Mouse (Mus musculus) gastrocnemius, postnatal 4 days (tissue): ENCODE measurements around the gene Carmil1. TPM values are rescaled to one million over a fixed set of nuclear protein-coding genes. Genes with fewer than 3 reads are reported as not detected.
A peak's percentile ranks its signal among the peaks of the same experiment; 100 is the strongest.

Experiments
- DNase-seq, 2 experiments: peaks; one replicate each; pipeline ENCODE4 v3.0.0; 2021 to 2022; ENCODE audit warnings: low spot score in 2 of 2, mixed read lengths in 2 of 2
- total RNA-seq, 2 experiments: library from RNA; stranded (reverse); gene quantifications; 2 replicates each; pipeline ENCODE4 v1.2.3; 2021

The Carmil1 gene
- total RNA-seq, 2 experiments from 2014 or later: 5.4 to 6.6 TPM

DNA sequence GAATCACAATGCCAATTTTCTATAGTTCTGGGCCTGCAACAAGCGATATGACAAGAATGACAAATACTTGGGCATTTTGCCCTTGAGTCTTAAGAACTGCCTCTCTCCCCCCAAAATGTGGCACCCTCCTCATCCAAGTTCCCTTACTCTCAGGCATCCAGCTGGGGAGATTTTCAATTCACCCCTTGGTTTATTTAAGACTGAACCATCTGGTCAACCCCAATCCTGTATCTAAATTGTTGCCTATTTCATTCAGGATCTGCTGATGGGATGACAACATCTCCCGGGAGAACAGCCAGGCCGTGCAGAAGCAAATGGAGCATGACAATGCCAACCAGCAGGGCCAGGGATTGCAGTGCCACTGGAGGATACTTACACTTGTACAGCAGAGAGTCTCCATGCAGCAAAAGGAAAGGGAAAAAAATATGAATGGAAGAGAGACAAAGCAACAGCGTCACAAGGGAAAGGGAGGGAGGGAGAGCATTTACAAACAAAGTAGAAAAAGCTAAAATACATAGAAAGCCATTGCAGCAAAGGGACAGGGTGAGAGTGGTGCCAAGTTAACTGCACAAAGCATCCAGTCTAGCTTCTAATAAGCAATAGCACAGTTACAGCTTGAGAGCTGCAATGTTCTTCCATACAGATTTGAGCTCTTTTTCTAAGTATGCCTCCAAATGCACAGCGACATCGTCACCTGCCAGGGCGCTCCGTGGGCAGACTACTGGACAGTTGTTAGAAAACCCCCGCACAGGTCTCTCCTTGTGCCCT, 231.1 kb downstream of the Carmil1 start:
- DNase-seq: peak in 1 of 2 experiments; percentile 16

DNA sequence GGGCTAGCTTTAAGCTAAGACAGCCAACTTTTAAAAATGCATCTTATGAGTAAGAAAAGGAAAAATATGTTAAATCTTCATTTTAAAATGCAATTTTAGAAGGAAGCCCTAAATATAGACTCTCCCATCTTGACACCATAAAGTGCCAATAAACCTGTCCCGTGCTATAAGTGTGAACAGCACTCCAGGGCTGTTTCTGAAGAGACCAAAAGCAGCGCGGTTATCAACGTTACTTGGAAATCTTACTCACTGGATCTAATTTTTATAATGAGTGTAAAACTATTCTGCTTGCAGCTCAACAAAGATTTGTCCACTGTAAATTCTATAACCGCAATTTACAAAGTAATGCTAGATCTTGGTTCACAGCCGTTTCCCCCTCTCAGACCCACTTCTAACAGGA, 232.0 kb downstream of the Carmil1 start:
- no peak for DNase-seq

DNA sequence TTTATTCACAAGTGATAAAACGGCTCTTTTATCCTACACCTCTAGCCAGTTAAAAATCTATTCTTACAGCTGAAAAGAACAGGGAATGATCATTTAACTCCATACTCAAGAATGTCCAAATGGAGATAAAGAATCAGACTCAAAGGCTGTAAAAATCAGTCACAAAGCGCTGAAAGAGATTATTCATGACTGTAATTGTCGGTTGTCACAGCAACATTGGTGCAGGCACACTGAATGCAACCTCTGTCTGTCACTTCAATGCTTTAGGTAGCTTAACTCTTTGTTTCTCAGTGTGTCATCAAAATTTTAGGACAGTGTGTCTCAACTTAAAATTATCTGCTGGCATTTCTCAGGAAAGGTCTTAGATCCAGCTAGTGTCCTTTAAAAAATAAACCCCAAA, 235.3 kb downstream of the Carmil1 start:
- DNase-seq: no peak

DNA sequence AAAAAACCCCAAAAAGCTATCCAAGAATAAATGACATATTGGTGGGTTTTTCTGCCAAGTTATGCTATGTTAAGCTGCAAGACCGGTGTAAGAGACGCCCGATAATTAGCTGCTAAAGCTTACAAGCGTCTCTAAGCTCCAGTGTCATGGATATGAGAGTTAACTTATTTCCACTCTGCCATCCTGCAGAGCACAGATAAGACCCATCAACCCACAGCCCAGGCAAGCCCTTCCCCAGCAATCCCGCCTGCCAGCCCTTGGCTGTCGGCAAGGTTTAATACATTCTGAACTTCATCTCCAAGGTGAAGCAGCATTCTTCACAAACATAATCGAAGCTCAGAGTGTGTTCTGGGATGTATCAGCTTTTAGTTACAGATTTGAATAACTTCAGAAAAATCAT, 240.4 kb downstream of the Carmil1 start:
- DNase-seq: no peak

DNA sequence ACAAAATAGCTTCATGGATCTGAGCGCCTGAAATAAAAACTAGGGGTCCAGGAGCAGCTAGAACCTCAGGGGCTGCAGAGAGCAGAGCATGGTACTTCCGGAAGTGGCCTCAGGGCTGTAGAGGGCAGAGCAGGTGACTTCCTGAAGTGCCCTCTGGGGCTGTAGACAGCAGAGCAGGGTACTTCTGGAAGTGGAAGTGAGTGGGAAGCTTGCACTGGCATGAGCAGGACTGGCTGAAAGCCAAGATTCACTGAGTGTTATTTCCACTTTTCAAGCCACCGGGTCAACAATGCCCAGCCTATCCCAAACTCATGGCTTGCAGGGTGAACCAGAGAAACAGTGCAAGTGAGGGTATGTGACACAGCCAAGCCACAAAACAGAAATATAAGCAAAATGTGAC, 243.1 kb downstream of the Carmil1 start:
- DNase-seq: no peak

DNA sequence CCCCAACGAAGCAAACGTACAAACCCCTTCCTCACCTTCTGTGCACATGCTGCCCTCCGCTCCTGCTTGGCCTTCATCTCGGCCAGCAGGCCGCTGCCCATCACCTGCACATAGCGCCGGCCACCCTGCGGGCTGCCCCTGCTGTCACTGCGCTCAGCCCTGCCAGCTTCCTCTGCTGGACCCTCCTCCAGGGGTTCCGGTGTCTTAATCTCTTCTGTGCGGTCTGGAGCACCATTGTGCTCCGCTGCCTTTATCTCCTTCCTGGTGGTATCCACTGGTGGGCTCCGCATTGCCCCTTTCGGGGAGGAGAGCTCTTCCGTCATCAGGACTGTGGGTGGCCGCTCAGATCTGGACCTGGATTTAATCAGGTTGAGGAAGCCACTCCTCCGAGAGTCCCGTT, 244.4 kb downstream of the Carmil1 start:
- DNase-seq: no peak

DNA sequence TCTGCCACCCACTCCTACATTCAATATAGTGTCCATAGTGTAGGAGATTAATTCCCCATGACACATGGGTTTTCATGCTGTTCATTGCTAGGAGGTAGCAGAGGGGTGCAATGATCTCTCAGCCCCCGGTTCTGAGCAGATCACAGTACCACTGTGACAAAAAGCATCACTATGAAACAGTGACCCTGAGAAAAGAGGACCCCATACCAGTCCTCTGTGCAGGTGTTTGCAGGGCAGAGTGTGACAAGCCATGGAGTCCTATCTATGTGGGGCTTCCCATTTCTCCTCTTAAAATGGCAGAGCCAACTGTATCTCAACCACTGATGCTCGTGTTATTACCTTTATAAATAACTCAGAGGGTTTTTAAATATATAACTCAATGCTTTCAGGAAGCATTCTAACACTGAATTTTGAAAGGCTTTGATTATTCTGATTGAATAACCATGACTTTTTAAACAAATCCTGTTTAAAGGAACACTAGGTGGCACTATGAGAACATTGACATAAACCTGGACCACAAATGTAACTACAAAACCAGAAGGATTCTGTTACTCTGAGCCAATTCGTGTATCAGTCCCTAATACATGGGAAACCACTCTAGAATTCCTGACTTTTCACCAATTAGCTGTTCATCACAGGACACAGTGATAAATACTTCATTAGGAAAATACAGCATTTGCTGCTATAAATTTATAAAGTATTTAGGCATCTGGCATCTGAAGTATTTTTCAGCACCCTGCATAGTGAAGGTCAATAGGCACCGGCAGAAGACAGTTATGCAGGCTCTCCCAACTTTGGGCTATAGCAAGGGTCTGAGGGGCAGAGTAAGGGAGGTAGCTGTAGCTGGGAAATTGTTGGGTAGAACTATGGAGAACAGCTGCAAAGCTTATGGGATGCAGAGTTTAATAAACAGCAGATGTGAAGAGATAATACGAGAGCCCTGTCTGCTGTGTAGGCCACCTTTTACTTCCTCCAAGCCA, 253.1 kb downstream of the Carmil1 start:
- DNase-seq: no peak

DNA sequence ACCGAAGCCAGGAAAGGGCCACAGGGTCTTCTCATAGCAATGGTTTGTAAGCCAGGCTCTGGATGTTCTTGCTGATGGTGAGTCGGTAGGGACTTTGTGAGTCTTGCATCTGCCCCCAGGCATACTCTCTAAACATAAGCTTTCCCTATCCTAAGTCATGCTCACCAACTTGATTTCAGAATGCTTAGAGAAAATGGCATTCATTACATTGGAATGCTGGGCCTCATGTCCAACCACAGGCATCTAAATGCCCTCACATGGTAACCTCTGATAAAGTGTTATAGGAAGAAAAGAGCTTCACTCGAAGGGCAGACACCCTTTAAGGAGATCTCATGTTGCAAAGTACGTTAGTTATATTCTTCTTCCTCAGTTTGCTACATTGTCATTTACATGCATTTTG, 262.1 kb downstream of the Carmil1 start:
- no peak for DNase-seq

DNA sequence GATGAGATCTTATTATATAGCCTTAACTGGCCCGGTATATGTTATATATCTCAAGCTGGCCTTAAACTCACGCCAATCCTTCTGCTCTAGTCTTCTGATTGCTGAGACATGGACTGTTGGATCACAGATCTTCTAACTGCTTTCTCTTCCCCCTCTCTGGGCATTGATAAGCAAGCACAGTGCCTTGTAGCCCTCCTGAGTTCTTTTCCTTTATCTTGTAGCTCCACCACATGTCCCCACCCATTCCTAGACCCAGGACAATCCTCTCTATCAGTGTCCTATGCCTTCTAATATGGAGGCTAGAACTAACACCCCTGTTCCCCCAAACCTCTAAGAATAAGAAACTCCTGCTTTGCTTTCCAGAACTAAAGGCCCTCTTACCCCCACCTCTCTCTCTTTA, 275.1 kb downstream of the Carmil1 start:
- no peak for DNase-seq

DNA sequence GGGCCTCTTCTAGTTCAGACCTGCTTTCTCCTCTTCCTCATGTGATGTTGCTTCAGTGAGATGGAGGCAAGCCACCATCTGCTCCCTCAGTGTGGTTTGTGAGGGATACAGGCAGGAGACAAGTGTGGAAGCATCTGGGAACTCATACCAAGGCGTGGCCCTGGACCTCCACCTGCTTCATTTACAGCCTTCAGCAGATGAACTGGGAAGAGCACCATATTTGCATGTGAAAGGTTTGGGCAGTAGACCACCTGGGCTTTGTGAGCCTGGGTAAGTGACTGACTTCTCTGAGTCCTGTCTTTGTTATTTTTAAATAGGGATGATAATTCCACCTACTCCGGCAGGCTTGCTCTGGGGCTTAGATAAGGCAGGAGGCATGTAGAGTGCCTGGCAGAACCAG, 278.8 kb downstream of the Carmil1 start:
- no peak for DNase-seq

DNA sequence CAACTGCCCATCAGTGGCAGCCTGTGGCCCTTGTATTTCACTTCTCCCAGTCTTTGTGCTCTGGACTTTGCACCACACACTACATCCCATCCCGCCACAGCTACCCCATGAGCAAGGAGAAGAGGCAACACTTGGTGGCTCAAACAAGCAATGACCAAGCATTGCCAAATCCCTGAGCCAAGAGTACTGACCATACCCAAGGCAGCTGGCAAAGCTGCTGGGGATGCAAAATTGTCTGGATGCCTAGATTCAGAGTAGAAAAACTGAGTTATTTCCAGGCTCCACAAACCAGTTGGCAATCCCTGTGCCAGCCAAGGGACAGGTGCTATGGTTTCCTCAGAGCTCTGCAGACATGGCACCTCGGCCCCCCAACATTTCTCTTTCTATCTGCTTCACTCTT, 279.5 kb downstream of the Carmil1 start:
- DNase-seq: no peak

DNA sequence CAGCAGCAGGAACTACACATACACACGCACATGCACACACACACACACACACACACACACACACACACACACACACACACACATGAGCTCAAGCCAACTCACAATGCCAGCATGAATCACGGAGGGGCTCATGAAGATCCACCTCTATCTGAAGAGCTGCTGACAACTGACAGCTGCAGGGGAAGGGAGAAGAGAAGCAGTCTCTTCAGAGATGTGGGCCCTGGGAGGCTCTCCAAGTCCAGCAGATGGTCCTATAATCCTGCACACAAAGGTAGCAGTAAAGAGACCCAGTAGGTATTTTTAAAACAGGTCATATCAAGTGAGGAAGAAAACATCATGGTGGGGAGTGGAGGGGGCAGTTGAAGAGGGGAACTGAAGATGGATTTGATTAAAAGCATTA, 281.8 kb downstream of the Carmil1 start:
- no peak for DNase-seq

DNA sequence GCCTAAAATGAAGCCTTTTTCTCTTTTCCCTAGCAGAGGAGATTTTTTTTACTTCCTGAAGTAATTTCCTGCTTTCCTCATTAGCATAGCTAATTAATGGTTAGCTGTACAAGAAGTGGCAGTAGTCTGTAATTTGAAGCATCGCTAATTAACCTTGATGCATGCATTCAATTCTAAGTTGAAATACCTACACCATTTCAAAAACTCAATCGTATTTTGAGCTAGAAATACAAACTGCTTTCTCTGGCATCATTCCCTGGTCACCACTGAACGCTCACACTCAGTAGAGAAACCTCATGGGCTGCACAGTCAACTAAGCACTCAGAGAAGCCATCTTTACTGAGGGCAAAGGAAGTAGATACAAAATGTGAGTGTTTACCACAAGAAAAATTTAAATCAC, 285.8 kb downstream of the Carmil1 start:
- no peak for DNase-seq

DNA sequence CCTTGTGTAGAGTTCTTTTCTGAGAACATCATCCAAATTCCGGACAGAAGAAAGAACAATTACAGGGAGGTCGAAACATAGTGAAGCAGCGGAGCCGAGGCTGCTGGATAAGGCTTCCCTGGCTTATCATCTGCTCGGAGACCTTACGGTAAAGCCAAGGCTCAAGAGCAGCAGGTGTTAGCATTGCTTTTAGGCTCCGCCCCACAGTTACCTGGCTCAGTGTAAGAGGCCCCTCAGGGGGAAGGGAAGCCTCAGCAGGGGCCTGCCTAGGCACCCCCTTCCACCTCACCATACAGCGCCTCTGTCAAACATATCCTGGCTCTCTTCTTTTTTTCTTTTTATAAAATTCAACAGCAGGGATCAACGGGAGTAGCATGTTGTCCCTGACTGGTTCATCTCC, 286.6 kb downstream of the Carmil1 start:
- no peak for DNase-seq

DNA sequence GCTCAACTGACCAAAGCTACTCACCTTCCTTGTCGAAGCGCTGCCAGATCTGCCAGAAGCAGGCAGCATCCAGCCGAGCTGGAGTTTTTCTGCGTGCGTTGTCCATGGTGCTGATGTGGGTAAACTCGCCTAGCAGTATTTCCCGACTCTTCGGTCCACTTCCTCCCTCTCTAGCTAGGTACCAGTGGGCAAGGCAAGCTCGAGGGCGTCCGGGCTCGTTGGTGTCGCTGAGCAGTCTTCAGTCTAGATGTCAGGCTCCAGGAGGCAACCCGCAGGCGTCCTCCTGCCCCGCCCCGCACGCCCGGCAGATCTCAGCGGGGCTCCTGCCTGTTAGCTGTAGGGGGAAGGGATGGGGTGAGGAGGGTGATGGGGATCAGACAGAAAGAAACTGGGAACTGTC, 289.7 kb downstream of the Carmil1 start, which contains the start of gene Scgn:
Gene Scgn (minus strand): TSS at position 287 of the 400 bp plus-strand sequence.
- DNase-seq: peak; percentile 29 to 65

DNA sequence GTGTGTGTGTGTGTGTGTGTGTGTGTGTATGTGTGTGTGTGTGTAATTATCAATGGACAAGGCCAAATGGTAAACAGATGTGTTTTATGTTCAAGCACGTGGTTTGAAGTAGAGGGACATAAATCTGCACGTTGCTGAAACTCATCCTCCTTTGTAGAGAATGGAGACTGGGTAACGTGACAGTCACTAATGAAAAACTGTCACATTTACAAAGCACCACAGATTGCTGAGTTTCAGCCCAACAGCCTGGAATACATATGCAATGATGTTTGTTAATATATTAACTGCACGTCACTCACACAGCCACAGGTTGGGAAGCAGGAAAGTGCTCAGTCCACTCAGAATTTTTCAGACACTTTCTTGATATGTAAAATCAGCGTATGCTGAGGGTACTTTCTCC, 290.1 kb downstream of the Carmil1 start:
- DNase-seq: no peak

DNA sequence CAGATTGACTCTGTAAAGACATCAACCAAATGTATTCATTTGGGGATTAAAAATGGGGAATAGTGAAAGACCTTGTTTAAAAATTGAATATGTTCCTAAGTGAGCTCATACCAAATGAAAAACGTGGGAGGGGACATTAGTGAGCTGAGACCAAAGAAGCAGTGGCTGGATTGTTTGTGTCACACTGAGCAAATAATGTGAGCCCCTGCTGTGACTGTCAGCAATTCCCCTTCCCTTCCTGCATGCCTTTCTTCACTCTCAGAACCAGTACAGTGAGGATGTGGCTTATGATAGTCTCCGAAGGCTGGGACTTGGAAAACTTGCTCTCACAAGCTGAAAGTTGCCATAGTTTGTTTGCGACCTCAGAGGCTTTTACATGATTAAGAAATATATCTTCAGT, 295.5 kb downstream of the Carmil1 start:
- no peak for DNase-seq

DNA sequence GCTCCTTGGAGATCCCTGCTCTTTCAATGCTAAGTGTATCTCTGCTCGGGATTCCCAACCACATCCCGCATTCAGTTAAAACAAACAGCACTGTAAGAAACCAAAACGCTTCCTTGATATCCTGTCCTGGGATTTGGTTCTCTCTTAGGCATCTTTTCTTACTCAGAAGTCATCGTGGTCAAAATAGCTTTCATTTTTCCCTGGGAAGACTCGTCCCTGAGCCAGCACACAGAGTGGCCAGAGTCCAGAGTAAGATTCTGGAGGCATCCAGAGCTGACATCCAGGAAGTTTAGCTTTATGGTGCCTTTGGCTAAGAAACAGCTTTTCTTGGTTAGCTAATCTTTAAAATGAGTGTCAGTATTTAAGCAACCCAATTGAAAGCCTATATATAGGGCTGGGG, 308.3 kb downstream of the Carmil1 start:
- DNase-seq: no peak

DNA sequence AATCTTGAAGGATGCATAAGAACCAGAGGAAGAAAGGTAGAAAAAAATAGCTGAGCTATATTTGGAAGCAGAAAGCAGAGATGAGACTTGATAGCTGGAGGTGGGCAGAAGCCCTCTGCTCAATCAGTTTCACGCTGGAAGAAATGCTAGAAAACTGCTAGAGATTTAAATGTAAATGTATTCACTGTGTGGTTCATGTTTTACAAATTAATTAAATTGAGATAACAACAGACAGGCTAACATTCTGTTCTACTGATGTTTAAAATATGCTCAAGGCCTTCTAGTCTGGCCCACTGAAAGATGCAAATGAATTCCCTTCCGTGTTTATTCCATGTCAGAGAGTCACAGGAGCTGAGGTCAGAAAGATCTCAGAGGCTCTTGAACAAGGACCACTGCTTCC, 308.7 kb downstream of the Carmil1 start:
- no peak for DNase-seq

DNA sequence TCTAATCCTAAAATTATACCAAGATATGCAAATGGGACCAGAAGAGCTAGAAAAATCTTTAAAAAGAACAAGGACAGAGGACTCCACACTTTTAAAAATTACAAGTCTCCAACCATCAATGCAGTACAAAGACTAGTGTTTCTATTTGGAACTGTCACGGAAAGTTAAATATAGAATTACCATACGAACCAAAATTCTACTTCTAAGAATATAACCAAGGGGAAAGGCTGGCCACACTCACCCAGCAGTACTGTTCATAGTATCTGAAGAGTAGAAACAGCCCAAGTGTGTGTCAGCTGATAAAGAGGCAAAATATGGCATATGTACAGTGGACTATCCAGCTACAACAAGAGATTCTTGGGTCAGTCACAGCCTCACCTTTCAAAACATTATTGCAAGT, 315.7 kb downstream of the Carmil1 start:
- DNase-seq: no peak
